Mouse (Mus musculus): ENCODE results near the gene Usp47.

Usp47 gene

DNA sequence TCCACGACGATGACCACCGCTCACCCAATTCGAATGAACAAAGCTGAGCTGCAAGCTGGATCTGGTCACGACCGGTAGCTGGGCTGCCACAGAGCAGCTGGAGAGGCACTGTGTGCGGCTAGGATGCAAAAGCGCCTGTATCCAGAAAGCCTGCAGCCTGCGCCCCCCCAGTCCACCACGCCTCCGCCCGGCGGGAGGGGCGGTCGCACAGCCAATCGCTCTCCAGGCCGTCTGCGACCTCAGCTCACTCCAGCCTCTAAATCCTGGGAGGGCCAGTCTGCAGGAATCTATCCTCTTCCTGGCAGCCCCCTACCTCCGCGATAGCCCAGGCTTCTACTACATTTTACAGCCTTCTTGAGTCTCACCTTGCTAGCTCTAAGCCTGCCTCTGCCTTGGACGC lies 135.6 kb downstream of the Usp47 start, which contains the start of gene Dkk3:
TSS of gene Dkk3 (minus strand) at position 116 of the 400 bp plus-strand sequence.
- DNase-seq, result peak; percentile 35

DNA sequence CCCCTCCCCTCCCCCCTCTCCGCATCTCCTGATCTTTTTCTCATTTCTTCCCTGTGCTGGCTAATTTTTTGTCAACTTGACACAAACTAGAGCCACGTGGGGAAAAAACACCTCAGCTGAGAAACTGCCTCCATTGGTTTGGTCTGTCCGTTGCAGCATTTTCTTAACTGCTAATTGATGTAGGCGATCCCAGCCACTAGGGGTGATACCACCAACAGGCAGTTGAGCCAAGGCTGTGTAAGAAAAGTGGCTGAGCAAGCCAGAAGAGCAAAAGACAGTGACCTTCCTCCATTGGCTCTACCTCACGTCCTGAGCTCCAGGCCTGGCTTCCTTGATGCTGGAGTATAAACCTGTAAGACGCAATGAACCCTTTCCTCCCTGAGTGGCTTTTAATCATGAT lies 136.5 kb downstream of the Usp47 start:
- DNase-seq, result no peak

Data from lung, postnatal 14 days (tissue).